Mouse (Mus musculus) 416B (cell line): Measurements from ENCODE around the gene Cyp2c54.
"Not testable (repeated sequence)": the region's sequence is repeated elsewhere in the genome, so short reads cannot be mapped to it uniquely, and the experiment has no call there.

Experiments used
- DNase-seq: peaks from one replicate; pipeline ENCODE4 v3.0.0; 2011; ENCODE audit warnings: low read depth

Gene Cyp2c54

DNA sequence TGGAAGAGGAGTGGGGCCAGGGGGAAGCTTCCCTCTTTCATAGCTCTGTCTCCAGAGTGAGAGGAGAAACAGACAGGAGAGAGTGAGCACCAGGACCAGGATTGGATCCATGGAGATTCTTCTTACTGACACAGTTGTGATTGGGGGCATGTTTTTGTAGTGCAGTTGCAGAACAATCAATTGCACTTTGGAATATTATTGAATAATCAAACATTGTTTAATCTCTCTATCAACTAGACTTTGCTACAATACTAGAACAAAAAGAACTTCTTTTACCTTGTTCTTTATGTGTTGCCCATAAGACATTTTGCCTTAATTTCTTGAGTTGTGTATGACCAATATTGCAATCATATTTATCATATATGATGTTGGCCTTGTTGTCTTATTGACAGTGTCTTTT lies at the start of gene Cyp2c54:
Gene Cyp2c54, minus strand, starts transcription at position 127 of the 400 bp plus-strand sequence.
- DNase-seq: no peak

DNA sequence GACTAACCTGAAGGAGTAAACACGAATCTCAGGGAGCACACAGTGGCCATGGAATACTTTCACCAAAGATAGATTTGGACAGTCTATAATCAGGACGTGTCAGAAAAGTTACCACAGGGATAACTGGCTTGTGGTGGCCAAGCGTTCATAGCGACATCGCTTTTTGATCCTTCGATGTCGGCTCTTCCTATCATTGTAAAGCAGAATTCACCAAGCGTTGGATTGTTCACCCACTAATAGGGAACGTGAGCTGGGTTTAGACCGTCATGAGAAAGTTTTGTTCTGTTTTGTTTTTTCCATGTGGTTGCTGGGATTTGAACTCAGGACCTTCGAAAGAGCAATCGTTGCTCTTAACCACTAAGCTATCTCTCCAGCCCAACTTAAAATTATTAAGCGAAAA lies 46.0 kb upstream of the Cyp2c54 start:
- not testable (repeated sequence) for DNase-seq

DNA sequence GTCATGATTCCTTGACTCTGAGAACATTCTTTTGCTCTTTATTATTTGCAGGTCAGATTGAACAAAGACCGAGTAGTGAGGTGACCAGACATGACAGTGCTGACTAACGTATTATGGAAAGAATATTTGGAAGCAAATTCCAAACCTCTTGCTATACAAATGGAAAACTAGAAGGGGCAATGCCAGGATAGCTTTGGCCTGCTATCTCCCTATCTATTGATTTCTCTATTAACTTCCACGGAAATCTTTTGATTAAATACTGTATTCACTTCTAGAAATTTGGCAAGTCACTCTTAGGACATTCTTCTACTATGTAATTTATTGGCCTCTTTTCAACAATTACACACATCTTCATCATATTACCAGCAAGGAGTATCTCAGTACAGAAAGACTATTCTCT lies 17.5 kb upstream of the Cyp2c54 start:
- DNase-seq: no peak

DNA sequence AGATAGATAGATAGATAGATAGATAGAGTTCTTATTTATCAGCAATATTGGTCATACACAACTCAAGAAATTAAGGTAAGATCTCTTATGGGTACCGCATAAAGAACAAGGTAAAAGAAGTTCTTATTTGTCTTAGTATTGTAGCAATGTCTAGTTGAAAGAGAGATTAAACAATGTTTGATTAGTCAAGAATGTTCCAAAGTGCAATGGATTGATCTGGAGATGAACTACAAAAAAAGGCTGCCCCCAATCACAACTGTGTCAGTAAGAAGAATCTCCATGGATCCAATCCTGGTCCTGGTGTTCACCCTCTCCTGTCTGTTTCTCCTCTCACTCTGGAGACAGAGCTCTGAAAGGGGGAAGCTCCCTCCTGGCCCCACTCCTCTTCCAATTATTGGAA lies 15.8 kb upstream of the Cyp2c54 start, which contains the start of gene Cyp2c50:
Gene Cyp2c50, plus strand, starts transcription at position 268 of the 400 bp plus-strand sequence.
- not testable (repeated sequence) for DNase-seq

DNA sequence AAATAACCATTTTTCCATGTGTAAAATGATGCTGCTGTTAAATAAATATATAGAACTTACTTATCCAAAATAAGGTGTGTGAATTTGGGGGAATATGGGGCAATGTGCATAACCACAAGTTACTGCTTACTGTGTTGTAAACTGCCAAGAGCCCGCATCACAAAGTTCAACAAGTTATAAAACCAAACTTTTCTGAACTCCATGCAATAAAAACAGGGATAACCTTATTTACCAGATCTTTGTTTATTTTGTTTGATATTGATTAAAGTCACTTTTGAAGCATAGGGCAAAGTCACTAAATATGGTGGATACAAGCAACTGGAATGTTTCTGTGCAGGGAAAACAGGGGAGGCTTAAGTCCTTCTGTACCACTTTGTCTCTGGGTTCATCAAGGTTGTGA lies 14.8 kb upstream of the Cyp2c54 start:
- no peak for DNase-seq

DNA sequence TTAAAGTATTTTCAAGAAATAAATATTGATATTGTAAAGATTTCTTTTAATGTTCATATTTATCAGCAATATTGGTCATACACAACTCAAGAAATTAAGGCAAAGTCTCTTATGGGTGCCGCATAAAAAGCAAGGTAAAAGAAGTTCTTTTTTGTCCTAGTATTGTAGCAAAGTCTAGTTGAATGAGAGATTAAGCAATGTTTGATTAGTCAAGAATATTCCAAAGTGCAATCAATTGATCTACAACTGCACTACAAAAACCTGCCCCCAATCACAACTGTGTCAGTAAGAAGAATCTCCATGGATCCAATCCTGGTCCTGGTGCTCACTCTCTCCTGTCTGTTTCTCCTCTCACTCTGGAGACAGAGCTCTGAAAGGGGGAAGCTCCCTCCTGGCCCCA lies 81.5 kb downstream of the Cyp2c54 start, which contains the start of gene Cyp2c37:
Gene Cyp2c37, plus strand, starts transcription at position 285 of the 400 bp plus-strand sequence.
- DNase-seq: not testable (repeated sequence)

DNA sequence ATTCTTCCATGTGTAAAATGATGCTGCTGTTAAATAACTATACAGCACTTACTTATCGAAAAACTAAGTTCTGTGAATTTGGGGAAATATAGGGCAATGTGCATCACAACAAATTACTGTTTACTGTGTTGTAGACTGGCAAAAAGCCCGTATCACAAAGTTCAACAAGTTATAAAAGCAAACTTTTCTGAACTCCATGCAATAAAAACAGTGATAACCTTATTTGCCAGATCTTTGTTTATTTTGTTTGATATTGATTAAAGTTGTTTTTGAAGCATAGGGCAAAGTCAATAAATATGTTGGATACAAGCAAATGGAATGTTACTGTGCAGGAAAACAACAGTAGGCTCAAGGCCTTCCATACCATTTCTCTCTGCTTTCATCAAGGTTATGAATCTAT lies 84.2 kb downstream of the Cyp2c54 start:
- DNase-seq: no peak
